In the genomic region with DNA sequence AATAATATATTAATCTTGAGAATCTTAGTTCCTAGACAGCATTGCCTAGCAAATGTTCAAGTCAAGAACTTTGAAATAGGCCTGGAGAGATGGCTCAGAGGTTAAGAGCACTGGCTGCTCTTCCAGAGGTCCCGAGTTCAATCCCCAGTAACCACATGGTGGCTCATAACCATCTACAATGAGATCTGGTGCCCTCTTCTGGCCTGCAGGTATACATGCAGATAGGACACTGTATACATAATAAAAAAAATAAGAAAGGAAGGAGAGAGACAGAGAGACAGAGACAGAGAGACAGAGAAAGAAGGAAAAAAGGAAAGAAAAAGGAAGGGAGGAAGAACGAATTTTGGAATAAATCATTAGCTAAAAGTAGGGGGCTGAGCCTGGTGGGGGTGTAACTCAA, we compare ENCODE assay signal across 10 mouse cellular contexts. TPM values are rescaled to one million over a fixed set of nuclear protein-coding genes. Genes with fewer than 3 reads are reported as not detected.
DNase-seq lines count a peak whose midpoint lies in the region; ATAC-seq and TF ChIP-seq lines count a peak whose summit lies in the region.
"Had no signal": no experiment of that assay in that cellular context is flagged by ENCODE, and none has a peak within 500 bp of the region (broad histone marks: within the 10 kb centered on the region; RNA-seq: fewer than 3 reads in every experiment).

No protein-coding gene starts in this region.

- no peak overlapping the region for H3K27ac ChIP-seq in kidney, postnatal 0 days
- H3K27ac ChIP-seq: forebrain, embryonic 15.5 days; hindbrain, embryonic 15.5 days had no signal

- TF ChIP-seq CTCF in kidney, postnatal 0 days (IDR thresholded peaks at IDR 0.05; ENCODE audit: low read depth) = peak; percentile 66

- H3K36me3 ChIP-seq in kidney, postnatal 0 days (ENCODE audit: insufficient read depth, low read length) = no peaks in the 10 kb centered on the region
- H3K36me3 ChIP-seq: forebrain, embryonic 15.5 days; hindbrain, embryonic 15.5 days had no signal

- WGBS in kidney, postnatal 0 days = 58% methylated on average over 2 of the region's 2 CpGs

- H3K9ac ChIP-seq in kidney, postnatal 0 days (ENCODE audit: low read depth, low read length) = no peak overlapping the region
- H3K9ac ChIP-seq: forebrain, embryonic 15.5 days; hindbrain, embryonic 15.5 days had no signal

- no peaks in the 10 kb centered on the region for H3K9me3 ChIP-seq in kidney, postnatal 0 days (replicated peaks; ENCODE audit: low read length)
- H3K9me3 ChIP-seq: forebrain, embryonic 15.5 days; hindbrain, embryonic 15.5 days had no signal

- ATAC-seq in kidney, postnatal 0 days (replicated peaks; ENCODE audit: low FRiP score, low read depth) = no peak
- ATAC-seq: activated CD4-positive, CD25-positive, alpha-beta regulatory T cell, adult 4 months; forebrain, embryonic 15.5 days had no signal

- no peak overlapping the region for H3K4me2 ChIP-seq in kidney, postnatal 0 days (ENCODE audit: low read length)
- H3K4me2 ChIP-seq: forebrain, embryonic 15.5 days; hindbrain, embryonic 15.5 days had no signal

- H3K4me1 ChIP-seq in kidney, postnatal 0 days (replicated peaks; ENCODE audit: insufficient read depth, low read length) = no peaks in the 10 kb centered on the region
- H3K4me1 ChIP-seq: forebrain, embryonic 15.5 days; hindbrain, embryonic 15.5 days had no signal

- peak; percentile 18 for DNase-seq in kidney, postnatal 0 days (ENCODE audit: low spot score)
- no peak for DNase-seq in kidney, adult 18-20 months
- DNase-seq in thymus, postnatal 0 days (ENCODE audit: low spot score) = peak; percentile 4
- DNase-seq in thymus, adult 18-20 months = no peak
- DNase-seq in ZHBTc4 (ENCODE audit: low read depth, low spot score) = peak; percentile 48
- no peak for DNase-seq in urinary bladder, postnatal 36 days (ENCODE audit: low spot score in 2 of 2)
- no peak for DNase-seq in cerebellum, postnatal 36 days

- H3K27me3 ChIP-seq in kidney, postnatal 0 days (ENCODE audit: insufficient read depth, low read length) = no peaks in the 10 kb centered on the region
- H3K27me3 ChIP-seq: forebrain, embryonic 15.5 days; hindbrain, embryonic 15.5 days had no signal

- no peak overlapping the region for H3K4me3 ChIP-seq in kidney, postnatal 0 days (replicated peaks; ENCODE audit: low read depth, low read length)
- H3K4me3 ChIP-seq: forebrain, embryonic 15.5 days; hindbrain, embryonic 15.5 days had no signal

RNA-seq across cellular contexts. Expression of gene Klhl41, which starts 6.8 kb away (rescaled TPM):
- polyA plus RNA-seq in kidney, postnatal 0 days (2015; fragmentation: Nextera tagmentation; extraction: Ambion mirVana) = 0.14 and 0.20 TPM in 2 replicates
- 0.51 and 0.82 TPM in 2 replicates for polyA plus RNA-seq in thymus, postnatal 0 days (2015; fragmentation: Nextera tagmentation; extraction: Ambion mirVana)
- polyA plus RNA-seq: activated CD4-positive, CD25-positive, alpha-beta regulatory T cell, adult 4 months had no signal

RNA-seq across cellular contexts. Expression of gene Bbs5, which starts 29.7 kb away (rescaled TPM):
- 18.2 and 20.4 TPM in 2 replicates for polyA plus RNA-seq in kidney, postnatal 0 days (2015; fragmentation: Nextera tagmentation; extraction: Ambion mirVana)
- 8.9 and 10.2 TPM in 2 replicates for polyA plus RNA-seq in thymus, postnatal 0 days (2015; fragmentation: Nextera tagmentation; extraction: Ambion mirVana)

RNA-seq across cellular contexts. Expression of gene Fastkd1, which starts 36.6 kb away (rescaled TPM):
- polyA plus RNA-seq in kidney, postnatal 0 days (2015; fragmentation: Nextera tagmentation; extraction: Ambion mirVana) = 10.3 and 11.2 TPM in 2 replicates
- 7.0 and 7.7 TPM in 2 replicates for polyA plus RNA-seq in thymus, postnatal 0 days (2015; fragmentation: Nextera tagmentation; extraction: Ambion mirVana)

RNA-seq across cellular contexts. Expression of gene Ppig, which starts 45.6 kb away (rescaled TPM):
- 145 and 149 TPM in 2 replicates for polyA plus RNA-seq in kidney, postnatal 0 days (2015; fragmentation: Nextera tagmentation; extraction: Ambion mirVana)
- polyA plus RNA-seq in thymus, postnatal 0 days (2015; fragmentation: Nextera tagmentation; extraction: Ambion mirVana) = 127 and 139 TPM in 2 replicates

Comparison
In these comparisons a context has a peak if more than half of its experiments do, and no peak if none do; other contexts are left out.
1. DNase-seq: peak in kidney, postnatal 0 days (single experiment), thymus, postnatal 0 days (single experiment) and ZHBTc4 (single experiment); none in kidney, adult 18-20 months (single experiment), thymus, adult 18-20 months (0 of 2), urinary bladder, postnatal 36 days (0 of 2) and cerebellum, postnatal 36 days (0 of 2).